Mouse (Mus musculus) erythroblast, adult 5-6 weeks (primary cell): ENCODE measurements around the gene Tmem167b. TPM values are rescaled to one million over a fixed set of nuclear protein-coding genes. Genes with fewer than 3 reads are reported as not detected.

Experiments used
- ATAC-seq: replicated peaks from 2 replicates; pipeline ENCODE4 v1.8.0; 2016; ENCODE audit warnings: moderate number of reproducible peaks, mild to moderate bottlenecking, moderate TSS enrichment, inconsistent platforms; ENCODE audit not compliant: poor library complexity, low FRiP score, severe bottlenecking
- total RNA-seq, 2 experiments: library from RNA; stranded (forward) in 1 of 2; stranded (reverse) in 1 of 2; fragments of 150-400 nt in 1 of 2; fragments of 200-764, 138-1000 nt in 1 of 2; gene quantifications; 2 replicates each; pipeline versions ENCODE4 v1.2.3 to v1.2.4; 2015 to 2017; ENCODE audit warnings: low replicate concordance in 2 of 2

Tmem167b gene
- total RNA-seq, 2 experiments from 2014 or later, result 3.8 to 21.7 TPM

GRCm38 (mm10) chr3:108542299-108542698 lies 20.0 kb downstream of the Tmem167b start:
- no peak for ATAC-seq

- peak; percentile 89 for ATAC-seq
Measured at GRCm38 (mm10) chr3:108537303-108537702, 25.0 kb downstream of the Tmem167b start.

GRCm38 (mm10) chr3:108536517-108537260 lies 25.6 kb downstream of the Tmem167b start, which contains the start of gene 5330417C22Rik:
5330417C22Rik (minus strand) TSS chr3:108536536.
- ATAC-seq, result no peak

- no peak for ATAC-seq
Measured at GRCm38 (mm10) chr3:108535896-108536516, 26.3 kb downstream of the Tmem167b start.

- no peak for ATAC-seq
Measured at GRCm38 (mm10) chr3:108533951-108534350, 28.3 kb downstream of the Tmem167b start, which contains the start of gene 1700013F07Rik. 1700013F07Rik (plus strand) TSS chr3:108534150.

GRCm38 (mm10) chr3:108533114-108533885 lies 29.0 kb downstream of the Tmem167b start:
- ATAC-seq, result no peak

- no peak for ATAC-seq
Measured at GRCm38 (mm10) chr3:108528489-108528888, 33.8 kb downstream of the Tmem167b start.

GRCm38 (mm10) chr3:108523415-108523814 lies 38.9 kb downstream of the Tmem167b start:
- no peak for ATAC-seq

GRCm38 (mm10) chr3:108518276-108518675 lies 44.0 kb downstream of the Tmem167b start:
- no peak for ATAC-seq

- no peak for ATAC-seq
Measured at GRCm38 (mm10) chr3:108513465-108513864, 48.8 kb downstream of the Tmem167b start.

- no peak for ATAC-seq
Measured at GRCm38 (mm10) chr3:108510716-108511483, 51.4 kb downstream of the Tmem167b start.

- ATAC-seq, result 0 out of 2 replicates have a peak, but pooled peaks have one; percentile 7
Measured at GRCm38 (mm10) chr3:108510156-108510555, 52.1 kb downstream of the Tmem167b start.

GRCm38 (mm10) chr3:108508745-108509474 lies 53.4 kb downstream of the Tmem167b start:
- peak; percentile 97 for ATAC-seq

Other genes with a start within 250 kb of the Tmem167b start
- gene Mybphl, start 197.6 kb downstream of the Tmem167b start, total RNA-seq (2015; ENCODE audit: low replicate concordance), result not detected in 2 replicates
- gene Mybphl, start 197.6 kb downstream of the Tmem167b start, total RNA-seq (2017; ENCODE audit: low replicate concordance), result not detected in 2 replicates
- 4.4 and 5.9 TPM in 2 replicates for gene Psrc1, start 178.6 kb downstream of the Tmem167b start, total RNA-seq (2015; ENCODE audit: low replicate concordance)
- gene Psrc1, start 178.6 kb downstream of the Tmem167b start, total RNA-seq (2017; ENCODE audit: low replicate concordance), result 9.5 and 14.1 TPM in 2 replicates
- not detected in 2 replicates for gene Celsr2, start 146.9 kb downstream of the Tmem167b start, total RNA-seq (2015; ENCODE audit: low replicate concordance)
- 0.14 TPM in 1 of 2 replicates, not detected in the other for gene Celsr2, start 146.9 kb downstream of the Tmem167b start, total RNA-seq (2017; ENCODE audit: low replicate concordance)
- gene Sars, start 117.3 kb downstream of the Tmem167b start, total RNA-seq (2015; ENCODE audit: low replicate concordance), result 15.5 and 20.4 TPM in 2 replicates
- gene Sars, start 117.3 kb downstream of the Tmem167b start, total RNA-seq (2017; ENCODE audit: low replicate concordance), result 91.9 and 143 TPM in 2 replicates
- gene 1700013F07Rik, start 28.3 kb downstream of the Tmem167b start, total RNA-seq (2015; ENCODE audit: low replicate concordance), result not detected in 2 replicates
- not detected in 2 replicates for gene 1700013F07Rik, start 28.3 kb downstream of the Tmem167b start, total RNA-seq (2017; ENCODE audit: low replicate concordance)
- not detected in 2 replicates for gene 5330417C22Rik, start 25.9 kb downstream of the Tmem167b start, total RNA-seq (2015; ENCODE audit: low replicate concordance)
- not detected in 2 replicates for gene 5330417C22Rik, start 25.9 kb downstream of the Tmem167b start, total RNA-seq (2017; ENCODE audit: low replicate concordance)
- gene Taf13, start 9.2 kb upstream of the Tmem167b start, total RNA-seq (2015; ENCODE audit: low replicate concordance), result 2.9 and 3.5 TPM in 2 replicates
- gene Taf13, start 9.2 kb upstream of the Tmem167b start, total RNA-seq (2017; ENCODE audit: low replicate concordance), result 4.7 and 14.1 TPM in 2 replicates
- 2.5 and 3.3 TPM in 2 replicates for gene Wdr47, start 28.8 kb upstream of the Tmem167b start, total RNA-seq (2015; ENCODE audit: low replicate concordance)
- 2.0 and 2.6 TPM in 2 replicates for gene Wdr47, start 28.8 kb upstream of the Tmem167b start, total RNA-seq (2017; ENCODE audit: low replicate concordance)
- gene Clcc1, start 91.4 kb upstream of the Tmem167b start, total RNA-seq (2015; ENCODE audit: low replicate concordance), result 7.9 and 13.4 TPM in 2 replicates
- 19.9 and 23.7 TPM in 2 replicates for gene Clcc1, start 91.4 kb upstream of the Tmem167b start, total RNA-seq (2017; ENCODE audit: low replicate concordance)
- gene Gpsm2, start 159.8 kb upstream of the Tmem167b start, total RNA-seq (2015; ENCODE audit: low replicate concordance), result 8.2 and 25.0 TPM in 2 replicates
- 47.5 and 64.2 TPM in 2 replicates for gene Gpsm2, start 159.8 kb upstream of the Tmem167b start, total RNA-seq (2017; ENCODE audit: low replicate concordance)
- 1.3 and 6.3 TPM in 2 replicates for gene Aknad1, start 177.2 kb upstream of the Tmem167b start, total RNA-seq (2015; ENCODE audit: low replicate concordance)
- gene Aknad1, start 177.2 kb upstream of the Tmem167b start, total RNA-seq (2017; ENCODE audit: low replicate concordance), result 1.6 and 8.6 TPM in 2 replicates